Mouse (Mus musculus) testis, adult 2 months (tissue): ENCODE measurements around the gene Syt8.

ENCODE experiments used
- CTCF ChIP-seq: fragments of 200-500 bp; IDR thresholded peaks from 2 replicates; pipeline ENCODE4 v1.5.1; 2012; ENCODE audit warnings: low read depth, mild to moderate bottlenecking, inconsistent platforms, low read length, moderate library complexity; ENCODE audit not compliant: control insufficient read depth, insufficient read depth, insufficient replicate concordance
- POLR2A ChIP-seq: fragments of 200-500 bp; IDR thresholded peaks from 2 replicates; pipeline ENCODE4 v1.6.1; 2012; ENCODE audit warnings: low read depth, mild to moderate bottlenecking, inconsistent platforms, low read length, moderate library complexity; ENCODE audit not compliant: control insufficient read depth

- TF ChIP-seq CTCF (no peak), POLR2A (no peak)
Measured at GRCm38 (mm10) chr7:142454706-142455105, 20.1 kb downstream of the Syt8 start.
